24 mouse cellular contexts compared by ENCODE assay signal in the genomic region with DNA sequence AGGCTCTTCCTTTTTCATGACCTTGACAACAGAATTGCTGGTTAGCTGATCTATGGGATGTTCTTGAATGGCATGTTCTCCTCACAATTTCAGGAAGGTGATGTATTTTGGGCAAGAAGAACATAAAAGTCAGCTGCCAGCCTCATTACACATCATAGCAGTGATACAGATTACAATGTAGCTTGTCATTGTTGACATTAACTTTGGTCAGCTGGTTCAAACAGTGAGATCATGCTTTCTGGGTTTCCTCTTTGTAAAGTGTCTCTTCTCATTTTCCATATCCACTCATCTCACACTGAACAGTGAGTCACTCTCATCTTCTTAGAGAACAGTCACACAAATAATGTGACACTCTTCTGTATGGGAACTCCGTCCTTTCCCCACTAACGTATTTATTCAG. TPM values are rescaled to one million over a fixed set of nuclear protein-coding genes. Genes with fewer than 3 reads are reported as not detected.
DNase-seq lines count a peak whose midpoint lies in the region; TF ChIP-seq lines count a peak whose summit lies in the region.
"Had no signal": no experiment of that assay in that cellular context is flagged by ENCODE, and none has a peak within 500 bp of the region (broad histone marks: within the 10 kb centered on the region; RNA-seq: fewer than 3 reads in every experiment).

No protein-coding gene starts in this region.

- H3ac ChIP-seq in myocyte (ENCODE audit: control insufficient read depth, insufficient read length): no peak overlapping the region

- peak; percentile 27 for DNase-seq in lung, postnatal 10 days
- DNase-seq in lung, adult 2 months: no peak
- peak; percentile 27 for DNase-seq in Muller cell, postnatal 12 days (ENCODE audit: inconsistent ontology term)
- DNase-seq in gastrocnemius, postnatal 4 days (ENCODE audit: low spot score in 2 of 2): no peak
- DNase-seq in adrenal gland, adult 18-20 months (ENCODE audit: low spot score in 2 of 2): no peak
- DNase-seq: adrenal gland, postnatal 14 days; B cell, adult 2 months; cerebellum, adult 18-20 months; cerebellum, postnatal 10 days; forebrain, postnatal 0 days; gastrocnemius, postnatal 25 days; heart, adult 18-20 months; heart, postnatal 14 days had no signal

- H3K27me3 ChIP-seq in myocyte (ENCODE audit: control insufficient read depth, insufficient read depth, insufficient read length): no peaks in the 10 kb centered on the region
- H3K27me3 ChIP-seq: forebrain, embryonic 13.5 days; hindbrain, embryonic 13.5 days had no signal

- H3K4me3 ChIP-seq in lung, adult 2 months (replicated peaks; ENCODE audit: extremely low read depth, low read depth, low read length): no peak overlapping the region
- H3K4me3 ChIP-seq in myocyte: no peak overlapping the region
- H3K4me3 ChIP-seq: embryonic facial prominence, embryonic 10.5 days; forebrain, embryonic 13.5 days; heart, embryonic 10.5 days; hindbrain, embryonic 13.5 days had no signal

- no peak overlapping the region for H3K4me2 ChIP-seq in myocyte (ENCODE audit: low read depth)
- H3K4me2 ChIP-seq: forebrain, embryonic 13.5 days; hindbrain, embryonic 13.5 days had no signal

- H3K4me1 ChIP-seq in lung, adult 2 months (ENCODE audit: control insufficient read depth, insufficient read depth, low read length): 0 out of 2 replicates have a peak, but pooled peaks cover 2% of the 10 kb centered on the region
- H3K4me1 ChIP-seq: embryonic facial prominence, embryonic 10.5 days; forebrain, embryonic 13.5 days; hindbrain, embryonic 13.5 days had no signal

- H3K79me2 ChIP-seq in myocyte (ENCODE audit: control insufficient read depth, insufficient read depth): no peaks in the 10 kb centered on the region

- no peaks in the 10 kb centered on the region for H3K36me3 ChIP-seq in myocyte (ENCODE audit: control insufficient read depth, insufficient read depth)
- H3K36me3 ChIP-seq: embryonic facial prominence, embryonic 10.5 days; heart, embryonic 10.5 days; hindbrain, embryonic 13.5 days had no signal

- TF ChIP-seq CTCF in lung, adult 2 months (IDR thresholded peaks at IDR 0.05; ENCODE audit: insufficient read depth, low read length): no peak

- WGBS in lung, adult 2 months: 76% methylated on average over 2 of the region's 2 CpGs

- TF ChIP-seq POLR2A in lung, adult 2 months (IDR thresholded peaks at IDR 0.05; ENCODE audit: borderline replicate concordance, extremely low read depth, low read depth, low read length): no peak
- TF ChIP-seq POLR2A in myocyte (IDR thresholded peaks at IDR 0.05; ENCODE audit: insufficient read length, low read depth): no peak

TF ChIP-seq in myocyte, 11 proteins besides CTCF, POLR2A, EP300 and RAD21:
- TF ChIP-seq POLR2AphosphoS2 (IDR thresholded peaks at IDR 0.05; ENCODE audit: insufficient read length, low read depth) (no peak), USF1 (IDR thresholded peaks at IDR 0.05; ENCODE audit: low read depth) (peak; percentile 21), E2F4 (IDR thresholded peaks at IDR 0.05; ENCODE audit: insufficient read depth) (no peak)

RNA-seq across cellular contexts. Expression of a gene that starts 4.9 kb away (rescaled TPM):
- not detected in 2 replicates for polyA plus RNA-seq in lung, adult 2 months (2012; rRNA removed)
- not detected for polyA plus RNA-seq in myocyte (2012; fragmentation: generic; extraction: Trizol)
- total RNA-seq in gastrocnemius, postnatal 4 days (2021): not detected
- not detected for total RNA-seq in adrenal gland, adult 18-20 months (2021)
- total RNA-seq: adrenal gland, postnatal 14 days; forebrain, postnatal 0 days; gastrocnemius, adult 18-20 months; gastrocnemius, postnatal 25 days; heart, adult 18-20 months; heart, postnatal 14 days; hematopoietic stem cell, adult 5-6 weeks; hindbrain, postnatal 0 days had no signal
- polyA plus RNA-seq: embryonic facial prominence, embryonic 10.5 days; embryonic facial prominence, embryonic 14.5 days; forebrain, embryonic 13.5 days; forebrain, postnatal 0 days; heart, embryonic 10.5 days; heart, embryonic 14.5 days; hindbrain, embryonic 13.5 days; intestine, embryonic 14.5 days had no signal

RNA-seq across cellular contexts. Expression of a gene that starts 51.3 kb away (rescaled TPM):
- polyA plus RNA-seq in lung, adult 2 months (2012; rRNA removed): 2.9 and 6.4 TPM in 2 replicates
- polyA plus RNA-seq in myocyte (2012; fragmentation: generic; extraction: Trizol): 5.9 TPM
- total RNA-seq in gastrocnemius, postnatal 4 days (2021): 10 to 100 TPM; 13.5 to 15.4 TPM
- 10 to 100 TPM; 34.1 to 41.7 TPM for total RNA-seq in adrenal gland, adult 18-20 months (2021)

Comparison
In these comparisons a context has a peak if more than half of its experiments do, and no peak if none do; other contexts are left out.
1. DNase-seq: peak in lung, postnatal 10 days (single experiment) and Muller cell, postnatal 12 days (single experiment); none in lung, adult 2 months (single experiment), gastrocnemius, postnatal 4 days (0 of 2) and adrenal gland, adult 18-20 months (0 of 2).